Mouse (Mus musculus) ES-Bruce4 (cell line): ENCODE measurements around the gene Zfp385c.
A peak's percentile ranks its signal among the peaks of the same experiment; 100 is the strongest.

Experiments used
- CTCF ChIP-seq: IDR thresholded peaks from one replicate; pipeline ENCODE4 v1.8.1; 2011; ENCODE audit warnings: low read depth, low read length
- EP300 ChIP-seq: IDR thresholded peaks from 2 replicates; pipeline ENCODE4 v1.6.1; 2011; ENCODE audit warnings: low read depth, low read length; ENCODE audit not compliant: insufficient read depth
- POLR2A ChIP-seq: IDR thresholded peaks from one replicate; pipeline ENCODE4 v1.8.1; 2011; ENCODE audit warnings: low read length; ENCODE audit not compliant: insufficient read depth

DNA sequence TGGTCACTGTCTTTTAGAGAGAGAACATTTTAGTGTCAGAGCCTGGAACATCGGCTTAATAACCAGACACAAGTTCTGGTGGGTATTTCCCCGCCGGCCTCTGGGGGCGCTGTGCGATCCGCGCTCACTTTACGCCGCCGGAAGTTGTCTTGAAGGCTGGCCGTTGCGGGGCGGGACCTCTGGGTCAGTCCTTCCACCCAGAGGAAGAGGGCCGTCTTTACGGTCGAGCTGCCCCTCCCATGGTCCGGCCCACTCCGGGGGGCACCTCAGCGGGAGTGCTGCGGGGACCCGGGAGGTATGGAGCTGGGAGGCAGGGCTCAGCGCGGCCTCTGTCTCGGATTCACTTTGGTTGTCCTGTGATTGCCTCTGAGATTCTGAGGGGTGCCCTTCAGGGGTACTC, 69.5 kb downstream of the Zfp385c start:
- TF ChIP-seq EP300 (peak; percentile 43; the same call in 1 of the 2 replicates), POLR2A (peak; percentile 37), CTCF (peak; percentile 80)
